Mouse (Mus musculus) kidney, embryonic 14.5 days (tissue): ENCODE measurements around the gene Olfr203. TPM values are rescaled to one million over a fixed set of nuclear protein-coding genes. Genes with fewer than 3 reads are reported as not detected.
"Not testable (repeated sequence)": the region's sequence is repeated elsewhere in the genome, so short reads cannot be mapped to it uniquely, and the experiment has no call there.

Source experiments
- ATAC-seq: fragments of 200-750 bp; cut with Nextera tagmentation; 2 replicates; pipeline ENCODE4 v1.8.0; 2017; ENCODE audit warnings: moderate number of reproducible peaks, mild to moderate bottlenecking, moderate TSS enrichment, moderate library complexity; ENCODE audit not compliant: low FRiP score, low TSS enrichment
- H3K27ac ChIP-seq: fragments of 300-500 bp; sonication (generic); 2 replicates; pipeline ENCODE4 v1.5.1; 2014; ENCODE audit warnings: low read depth, mild to moderate bottlenecking, low read length, moderate library complexity, mixed read lengths
- H3K27me3 ChIP-seq: fragments of 300-500 bp; sonication (generic); 2 replicates; pipeline ENCODE4 v1.6.1; 2014; ENCODE audit warnings: mild to moderate bottlenecking, low read length; ENCODE audit not compliant: control insufficient read depth, insufficient read depth
- H3K36me3 ChIP-seq: fragments of 300-500 bp; sonication (generic); 2 replicates; pipeline ENCODE4 v1.6.1; 2014; ENCODE audit warnings: low read length, mixed read lengths; ENCODE audit not compliant: control insufficient read depth, insufficient read depth
- H3K4me1 ChIP-seq: fragments of 300-500 bp; sonication (generic); 2 replicates; pipeline ENCODE4 v1.6.1; 2014; ENCODE audit warnings: low read length, mixed read lengths; ENCODE audit not compliant: control insufficient read depth, insufficient read depth
- H3K4me2 ChIP-seq: fragments of 300-500 bp; sonication (generic); replicated peaks from 2 replicates; pipeline ENCODE4 v1.6.1; 2014; ENCODE audit warnings: low read depth, mild to moderate bottlenecking, low read length
- H3K4me3 ChIP-seq: fragments of 300-500 bp; sonication (generic); 2 replicates; pipeline ENCODE4 v1.5.1; 2014; ENCODE audit warnings: mild to moderate bottlenecking, low read length
- H3K9ac ChIP-seq: fragments of 300-500 bp; sonication (generic); 2 replicates; pipeline ENCODE4 v1.6.1; 2014; ENCODE audit warnings: low read depth, mild to moderate bottlenecking, low read length, moderate library complexity
- H3K9me3 ChIP-seq: fragments of 300-500 bp; sonication (generic); 2 replicates; pipeline ENCODE4 v1.6.1; 2016; ENCODE audit warnings: low read length; ENCODE audit not compliant: control insufficient read depth
- WGBS: fragments of 180-500 bp; shearing (Covaris S2); extraction: QIAGEN DNeasy Blood & Tissue Kit; methylation state at CpG from one replicate; pipeline ENCODE4 v1.1.7; 2014; 5-methylcytosine and 5-hydroxymethylcytosine counted together
- polyA plus RNA-seq: library from polyadenylated mRNA; unstranded; fragments of >200 nt; fragmentation: Nextera tagmentation; extraction: Ambion mirVana; gene quantifications from 2 replicates; pipeline ENCODE4 v1.2.1, GENCODE M21; 2014

Gene Olfr203
- polyA plus RNA-seq, 1 experiment from 2014 or later, result not detected

- H3K4me2 ChIP-seq, H3K9me3 ChIP-seq, H3K27me3 ChIP-seq, H3K4me3 ChIP-seq, H3K27ac ChIP-seq, H3K4me1 ChIP-seq, H3K36me3 ChIP-seq, ATAC-seq, H3K9ac ChIP-seq: not testable (repeated sequence)
- 53% methylated on average over 1 of the region's 1 CpGs for WGBS
Measured at GRCm38 (mm10) chr16:59323262-59323661, 24.6 kb downstream of the Olfr203 start.

GRCm38 (mm10) chr16:59331038-59331437 lies 32.4 kb downstream of the Olfr203 start, which contains the start of gene Olfr205:
Gene Olfr205, minus strand, starts transcription at chr16:59331138.
- ATAC-seq, result no peak
- no peaks in the 10 kb centered on the region for H3K4me1 ChIP-seq

GRCm38 (mm10) chr16:59349146-59349545 lies 50.5 kb downstream of the Olfr203 start, which contains the start of gene Olfr206:
Gene Olfr206, minus strand, starts transcription at chr16:59349246.
- no peaks in the 10 kb centered on the region for H3K9me3 ChIP-seq
- no peaks in the 10 kb centered on the region for H3K4me1 ChIP-seq
- no peak within 1 kb of the TSS for H3K4me2 ChIP-seq
- H3K4me3 ChIP-seq, result no peak within 1 kb of the TSS
- H3K36me3 ChIP-seq, result no peaks in the 10 kb centered on the region
- no peaks in the 10 kb centered on the region for H3K27me3 ChIP-seq
- no peak for ATAC-seq
- H3K9ac ChIP-seq, result no peak within 1 kb of the TSS
- H3K27ac ChIP-seq, result no peak within 1 kb of the TSS
- 93% methylated on average over 1 of the region's 1 CpGs for WGBS

More at GRCm38 (mm10) chr16:59331038-59331437, 32.4 kb downstream of the Olfr203 start, which contains the start of gene Olfr205:
- H3K27ac ChIP-seq, result no peak within 1 kb of the TSS
- no peak within 1 kb of the TSS for H3K4me3 ChIP-seq
- no peak within 1 kb of the TSS for H3K9ac ChIP-seq
- H3K27me3 ChIP-seq, result no peaks in the 10 kb centered on the region
- no peaks in the 10 kb centered on the region for H3K9me3 ChIP-seq
- H3K36me3 ChIP-seq, result no peaks in the 10 kb centered on the region
- no peak within 1 kb of the TSS for H3K4me2 ChIP-seq

Other genes starting within 250 kb of the Olfr203 start
- gene Olfr190, start 220.9 kb upstream of the Olfr203 start, polyA plus RNA-seq, result not detected in 2 replicates
- not detected in 2 replicates for gene Olfr191, start 209.1 kb upstream of the Olfr203 start, polyA plus RNA-seq
- gene Olfr193, start 187.0 kb upstream of the Olfr203 start, polyA plus RNA-seq, result not detected in 2 replicates
- gene Olfr194, start 177.8 kb upstream of the Olfr203 start, polyA plus RNA-seq, result not detected in 2 replicates
- gene Olfr195, start 151.8 kb upstream of the Olfr203 start, polyA plus RNA-seq, result not detected in 2 replicates
- not detected in 2 replicates for gene Olfr196, start 128.4 kb upstream of the Olfr203 start, polyA plus RNA-seq
- gene Olfr198, start 95.3 kb upstream of the Olfr203 start, polyA plus RNA-seq, result not detected in 2 replicates
- not detected in 2 replicates for gene Olfr199, start 79.1 kb upstream of the Olfr203 start, polyA plus RNA-seq
- gene Olfr201, start 26.2 kb upstream of the Olfr203 start, polyA plus RNA-seq, result not detected in 2 replicates
- gene Olfr202, start 12.1 kb upstream of the Olfr203 start, polyA plus RNA-seq, result not detected in 2 replicates
- gene Olfr204, start 19.4 kb downstream of the Olfr203 start, polyA plus RNA-seq, result not detected in 2 replicates
- not detected in 2 replicates for gene Olfr205, start 32.3 kb downstream of the Olfr203 start, polyA plus RNA-seq
- gene Olfr206, start 50.4 kb downstream of the Olfr203 start, polyA plus RNA-seq, result not detected in 2 replicates
- gene Olfr209, start 65.1 kb downstream of the Olfr203 start, polyA plus RNA-seq, result not detected in 2 replicates
- gene Gabrr3, start 108.5 kb downstream of the Olfr203 start, polyA plus RNA-seq, result not detected in 2 replicates
- gene Riox2, start 172.9 kb downstream of the Olfr203 start, polyA plus RNA-seq, result 33.5 and 41.9 TPM in 2 replicates